Mouse (Mus musculus): Measurements from ENCODE around the gene Luzp2.

The Luzp2 gene

DNA sequence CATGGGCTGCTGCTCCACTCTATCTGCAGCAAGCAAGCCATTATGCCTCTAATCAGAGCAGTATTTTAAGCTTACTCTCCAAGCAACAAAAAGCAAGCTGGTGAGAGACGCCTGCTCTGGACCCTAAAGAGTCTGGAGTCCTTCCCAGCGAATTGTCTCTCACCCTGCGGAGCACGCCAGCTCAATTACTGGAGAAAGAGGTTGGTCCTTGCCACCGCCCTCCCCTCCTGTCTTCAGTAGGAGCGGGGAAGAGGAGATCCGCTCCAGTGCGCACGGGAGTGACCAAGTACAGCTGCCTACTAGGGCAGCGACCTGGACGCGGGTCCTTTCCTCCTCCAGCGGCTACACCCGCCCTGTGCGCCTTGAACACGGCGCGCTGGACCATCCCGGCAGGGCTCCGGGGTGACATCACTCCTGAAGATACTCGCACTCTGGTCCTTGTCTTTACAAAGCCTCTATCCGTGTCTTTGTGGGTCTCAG lies at the start of gene Luzp2:
Gene Luzp2 (plus strand): TSS at position 127 of the 480 bp plus-strand sequence.
- peak; percentile 42 to 50 for DNase-seq (ENCODE audit: low spot score in 2 of 2)

DNA sequence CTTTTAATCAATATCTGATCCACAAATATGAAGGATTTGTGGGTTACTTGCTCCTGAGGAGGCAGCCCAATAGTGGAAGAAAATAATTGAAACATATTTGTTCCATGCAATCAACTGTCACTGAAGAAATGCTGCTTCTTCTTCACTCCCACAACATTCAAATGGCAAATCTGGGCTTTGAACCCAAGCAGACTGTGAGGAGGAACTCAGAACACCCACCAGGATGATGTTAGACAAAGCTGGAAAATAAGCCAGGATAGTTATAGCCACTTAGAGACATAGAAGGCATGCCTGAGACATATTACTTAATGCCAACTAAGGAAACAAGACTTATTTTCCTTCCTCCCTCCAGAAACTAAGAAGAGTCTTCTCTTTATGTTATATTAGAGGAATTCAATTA lies 47.8 kb upstream of the Luzp2 start:
- DNase-seq (ENCODE audit: low spot score in 2 of 2), result peak in 1 of 2 experiments; percentile 7

DNA sequence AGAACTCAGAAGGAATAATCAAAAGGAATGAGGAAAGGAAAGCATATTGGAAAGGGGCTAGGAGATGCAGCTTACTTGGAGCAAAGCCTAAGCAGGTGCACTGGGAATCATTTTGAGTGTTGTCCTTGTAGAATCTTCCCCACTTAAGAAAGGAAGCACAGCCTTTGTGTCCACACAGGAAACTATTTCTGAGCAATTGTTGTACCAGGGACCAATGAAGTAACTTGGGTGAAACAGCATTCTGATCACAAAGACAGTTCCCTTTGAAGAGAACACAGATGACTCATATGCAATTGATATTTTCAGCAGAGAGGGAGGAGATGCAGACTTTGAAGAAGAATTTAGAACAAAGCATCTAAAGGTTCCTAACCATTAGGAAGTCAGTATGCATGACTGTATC lies 16.7 kb upstream of the Luzp2 start:
- DNase-seq (ENCODE audit: low spot score in 2 of 2), result no peak

GRCm38 (mm10) chr7:54828751-54829150 lies 6.5 kb upstream of the Luzp2 start:
- no peak for DNase-seq (ENCODE audit: low spot score in 2 of 2)

GRCm38 (mm10) chr7:54835911-54836352 lies 634 bp downstream of the Luzp2 start:
- DNase-seq (ENCODE audit: low spot score in 2 of 2), result peak; percentile 36 to 46

GRCm38 (mm10) chr7:54836437-54836836 lies 1.1 kb downstream of the Luzp2 start:
- DNase-seq (ENCODE audit: low spot score in 2 of 2), result peak; percentile 31 to 52

- no peak for DNase-seq (ENCODE audit: low spot score in 2 of 2)
Observed at GRCm38 (mm10) chr7:54842807-54843335, 7.6 kb downstream of the Luzp2 start.

- peak in 1 of 2 experiments; percentile 28 for DNase-seq (ENCODE audit: low spot score in 2 of 2)
Observed at GRCm38 (mm10) chr7:54845875-54846691, 10.8 kb downstream of the Luzp2 start.

GRCm38 (mm10) chr7:54846692-54847020 lies 11.4 kb downstream of the Luzp2 start:
- DNase-seq (ENCODE audit: low spot score in 2 of 2), result no peak

DNA sequence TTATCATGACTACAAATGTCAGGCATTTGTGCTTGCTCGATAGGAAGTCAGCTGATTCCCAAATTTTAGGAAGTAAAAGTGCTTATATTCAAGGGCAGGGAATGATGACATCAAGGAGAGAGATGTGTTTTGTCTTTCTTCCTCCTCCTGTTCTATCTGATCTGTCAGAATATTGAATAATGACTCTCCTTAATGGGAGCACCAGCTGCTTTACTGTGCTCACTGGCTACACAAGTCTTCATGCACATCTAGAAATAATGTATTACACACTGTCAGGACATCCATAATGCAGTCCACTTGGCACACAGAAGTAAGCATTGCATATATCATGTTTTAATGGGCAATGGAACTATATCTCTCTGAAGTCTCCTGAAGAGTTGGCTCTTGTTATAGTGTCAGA lies 17.6 kb downstream of the Luzp2 start:
- no peak for DNase-seq (ENCODE audit: low spot score in 2 of 2)

DNA sequence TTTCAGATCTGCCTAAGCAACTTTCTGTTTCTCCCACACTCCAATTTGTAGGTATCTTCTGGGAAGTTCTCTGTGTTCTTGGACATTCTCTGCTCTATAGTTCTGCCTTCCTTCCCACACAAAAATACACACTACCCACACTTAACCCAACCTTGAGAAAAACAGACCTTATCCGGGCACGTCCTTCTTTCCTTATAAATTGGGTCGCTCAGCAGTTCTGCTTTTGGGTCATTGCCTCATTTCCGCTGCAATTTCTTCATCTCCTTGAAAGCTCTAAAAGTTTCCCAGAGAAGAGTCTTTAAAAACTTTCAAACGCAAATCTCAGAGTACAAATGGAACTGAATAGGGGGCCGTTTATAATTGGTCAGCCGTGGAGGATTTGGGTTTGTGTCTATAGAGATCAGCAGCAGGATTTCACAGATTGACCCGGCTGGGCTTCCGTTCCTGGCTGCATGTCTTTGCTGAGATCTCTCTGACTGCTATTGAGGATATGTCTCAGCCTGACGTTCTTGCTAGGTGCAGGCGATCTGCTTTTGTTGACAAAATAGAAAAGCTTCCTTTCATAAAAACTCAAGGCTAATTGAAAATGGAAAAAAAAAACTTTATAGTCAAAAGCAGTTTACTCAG lies 26.0 kb downstream of the Luzp2 start:
- DNase-seq (ENCODE audit: low spot score in 2 of 2), result no peak

GRCm38 (mm10) chr7:54878928-54879644 lies 43.8 kb downstream of the Luzp2 start:
- no peak for DNase-seq (ENCODE audit: low spot score in 2 of 2)

DNA sequence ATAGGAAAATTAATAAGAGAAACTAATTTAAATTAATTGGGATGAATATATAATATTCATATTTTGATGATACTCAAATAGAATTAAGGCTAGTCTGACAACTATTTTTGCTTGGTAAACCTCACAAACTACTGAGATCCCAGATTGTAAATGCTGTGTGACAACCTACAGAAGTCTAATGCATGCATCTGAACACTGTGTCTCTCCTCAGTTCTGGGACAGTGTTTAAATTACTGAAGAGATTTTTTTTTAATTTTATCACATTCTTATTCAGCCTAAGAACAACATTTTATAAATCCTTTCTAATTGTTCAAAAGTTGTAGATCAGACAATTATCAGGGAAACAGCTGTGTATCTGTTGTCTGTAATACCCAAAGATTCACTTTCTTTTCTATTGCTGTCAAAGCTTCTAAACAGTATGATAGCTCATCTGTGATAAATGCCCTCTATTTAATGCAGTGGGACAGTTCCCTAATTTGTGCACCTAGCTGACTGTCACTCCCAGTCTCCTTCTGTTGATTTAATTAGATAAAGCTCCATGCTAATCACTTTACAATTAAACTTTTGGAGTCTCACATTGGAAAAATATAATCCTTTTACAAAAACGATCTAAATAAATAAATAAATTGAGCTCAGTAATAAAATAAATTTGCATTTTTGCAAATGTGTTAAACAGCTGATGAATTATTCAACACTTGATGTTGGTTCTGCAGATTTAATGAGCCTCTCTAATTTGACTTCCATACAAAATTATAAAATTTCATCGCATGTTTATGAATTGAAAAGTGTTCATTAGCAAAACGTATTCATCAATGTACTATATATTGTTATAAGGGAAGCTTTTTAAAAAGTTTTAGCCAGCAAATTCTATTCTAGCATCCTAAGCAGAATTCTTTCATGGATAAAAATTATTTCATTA lies 58.7 kb downstream of the Luzp2 start:
- no peak for DNase-seq (ENCODE audit: low spot score in 2 of 2)

DNA sequence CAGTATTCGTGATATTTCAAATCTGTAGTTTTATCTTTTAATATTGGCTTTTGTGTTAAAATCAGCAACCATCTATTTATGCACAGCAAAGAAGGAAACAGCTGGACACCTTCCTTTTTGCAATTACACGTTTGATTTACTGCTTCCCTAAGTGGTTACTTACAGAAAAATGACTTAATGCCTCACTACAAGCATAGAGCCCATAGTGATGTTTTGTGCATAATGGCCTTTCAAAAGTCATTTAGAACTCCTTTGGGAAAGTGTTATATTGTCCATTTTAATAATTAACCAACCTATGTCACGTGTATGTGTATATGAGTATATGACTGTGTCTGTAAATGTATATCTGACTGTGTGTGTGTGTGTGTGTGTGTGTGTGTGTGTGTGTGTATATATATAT lies 63.3 kb downstream of the Luzp2 start:
- no peak for DNase-seq (ENCODE audit: low spot score in 2 of 2)

GRCm38 (mm10) chr7:54909958-54910357 lies 74.7 kb downstream of the Luzp2 start:
- no peak for DNase-seq (ENCODE audit: low spot score in 2 of 2)

GRCm38 (mm10) chr7:54914030-54914429 lies 78.7 kb downstream of the Luzp2 start:
- DNase-seq (ENCODE audit: low spot score in 2 of 2), result no peak

- DNase-seq (ENCODE audit: low spot score in 2 of 2), result no peak
Observed at GRCm38 (mm10) chr7:54921991-54922390, 86.7 kb downstream of the Luzp2 start.

GRCm38 (mm10) chr7:54956759-54957158 lies 121.5 kb downstream of the Luzp2 start:
- DNase-seq (ENCODE audit: low spot score in 2 of 2), result no peak

GRCm38 (mm10) chr7:54962678-54963077 lies 127.4 kb downstream of the Luzp2 start:
- no peak for DNase-seq (ENCODE audit: low spot score in 2 of 2)

DNA sequence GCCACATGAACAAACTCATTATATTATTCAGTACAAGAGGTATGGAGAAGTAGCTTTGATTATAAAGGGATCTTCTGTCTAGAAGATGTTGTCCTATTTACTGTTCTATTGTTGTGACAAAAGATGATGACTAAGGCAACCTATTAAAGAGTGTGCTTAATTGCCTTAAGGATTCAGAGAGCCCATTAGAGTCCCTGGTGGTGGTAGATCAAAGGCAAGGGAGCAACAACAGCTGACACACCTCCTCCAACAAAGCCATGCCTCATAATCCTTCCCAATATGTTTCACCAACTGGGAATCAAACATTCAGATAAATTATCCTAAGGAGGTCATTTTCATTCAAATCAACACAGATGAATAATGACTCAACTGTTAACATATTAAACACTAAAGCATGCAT lies 142.1 kb downstream of the Luzp2 start:
- DNase-seq (ENCODE audit: low spot score in 2 of 2), result no peak

GRCm38 (mm10) chr7:54980585-54980984 lies 145.3 kb downstream of the Luzp2 start:
- DNase-seq (ENCODE audit: low spot score in 2 of 2), result no peak
